Mouse (Mus musculus): Measurements from ENCODE around the gene Hoxd3. TPM values are rescaled to one million over a fixed set of nuclear protein-coding genes. Genes with fewer than 3 reads are reported as not detected.

Hoxd3 gene
- polyA plus RNA-seq, 1 experiment: not detected

DNA sequence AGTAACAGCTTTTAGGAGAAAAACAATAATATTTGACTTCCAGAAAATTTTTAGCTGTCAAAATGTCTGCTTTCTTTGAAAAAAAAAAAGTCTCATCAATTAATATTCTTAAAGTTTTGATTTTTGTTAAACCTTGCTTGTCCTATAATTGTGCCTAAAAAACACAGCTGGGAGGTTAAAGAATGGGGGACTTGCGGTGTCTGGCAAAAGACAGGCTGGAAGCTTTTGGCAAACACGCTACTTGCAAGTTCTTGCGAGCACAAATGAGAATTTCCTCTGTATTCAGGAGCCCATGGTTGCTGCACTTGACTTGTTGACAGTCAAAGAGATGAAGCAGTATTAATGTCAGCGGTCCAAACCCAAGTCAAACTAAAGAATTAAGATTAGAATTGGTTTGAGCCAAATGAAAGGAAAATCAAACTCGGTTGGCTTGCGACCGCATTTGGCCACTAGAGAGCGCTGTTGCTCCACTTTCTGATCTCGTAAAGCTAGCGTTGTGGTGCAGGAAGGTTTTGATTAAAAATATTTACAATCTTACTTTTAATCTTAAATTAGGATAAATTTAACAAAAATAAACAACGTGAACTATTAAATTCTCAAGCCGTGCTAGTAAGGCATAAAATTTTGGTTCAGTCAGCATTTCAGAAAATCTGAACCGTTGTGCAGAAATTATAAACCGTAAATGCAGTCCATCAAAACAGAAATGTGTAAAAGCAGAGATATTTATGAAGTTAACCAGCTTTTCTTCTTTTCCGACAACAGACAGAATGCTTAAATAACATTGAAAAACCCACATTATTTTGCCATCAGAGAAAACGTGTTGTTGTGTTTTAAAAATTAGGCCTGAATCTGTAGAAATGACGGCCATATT, 9.5 kb upstream of the Hoxd3 start:
- no peak overlapping the region for H3K4me3 ChIP-seq (replicated peaks)
- H3K9me3 ChIP-seq (ENCODE audit: control insufficient read depth, low read length): peaks cover 5% of the 10 kb centered on the region; the same call in 1 of the 2 replicates
- no peak for TF ChIP-seq TAL1 (IDR thresholded peaks at IDR 0.05; ENCODE audit: low read length)
- TF ChIP-seq GATA1 (IDR thresholded peaks at IDR 0.05; ENCODE audit: low read length): no peak
- 0 out of 2 replicates have a peak, but pooled peaks cover 2% of the 10 kb centered on the region for H3K4me1 ChIP-seq (ENCODE audit: control insufficient read depth)
- H3K36me3 ChIP-seq (ENCODE audit: control insufficient read depth): no peaks in the 10 kb centered on the region
- H3K27me3 ChIP-seq (ENCODE audit: control insufficient read depth): peaks cover 100% of the 10 kb centered on the region

DNA sequence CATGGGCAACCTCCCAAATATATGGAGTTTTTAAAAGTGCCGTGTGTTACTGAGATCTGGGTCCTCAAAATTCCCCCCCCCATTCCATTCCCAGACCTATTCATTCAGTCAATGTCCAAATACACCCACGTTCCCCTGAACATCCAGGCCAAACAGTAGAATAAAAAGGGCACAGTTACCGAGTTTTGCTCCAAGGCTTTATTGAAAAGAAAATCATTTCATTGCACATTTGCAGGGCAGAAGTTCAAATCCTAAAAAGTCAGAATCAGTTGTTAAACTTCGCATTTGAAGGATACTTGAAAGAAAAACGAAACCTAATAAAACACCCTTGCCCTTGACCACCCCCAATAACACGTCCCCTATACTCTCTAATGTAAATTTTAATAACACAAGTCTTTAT, 8.9 kb upstream of the Hoxd3 start:
- Histone ChIP-seq H3K4me3 (replicated peaks) (no peak overlapping the region), H3K4me1 (ENCODE audit: control insufficient read depth) (0 out of 2 replicates have a peak, but pooled peaks cover 2% of the 10 kb centered on the region), H3K27me3 (ENCODE audit: control insufficient read depth) (peaks cover 100% of the 10 kb centered on the region), H3K36me3 (ENCODE audit: control insufficient read depth) (no peaks in the 10 kb centered on the region), H3K9me3 (ENCODE audit: control insufficient read depth, low read length) (peaks cover 4% of the 10 kb centered on the region; the same call in 1 of the 2 replicates)
- no peak for TF ChIP-seq GATA1 (IDR thresholded peaks at IDR 0.05; ENCODE audit: low read length)
- no peak for TF ChIP-seq TAL1 (IDR thresholded peaks at IDR 0.05; ENCODE audit: low read length)

- no peak overlapping the region for H3K4me3 ChIP-seq (replicated peaks)
- H3K27me3 ChIP-seq (ENCODE audit: control insufficient read depth): peaks cover 100% of the 10 kb centered on the region
- no peaks in the 10 kb centered on the region for H3K4me1 ChIP-seq (ENCODE audit: control insufficient read depth)
- no peak for TF ChIP-seq TAL1 (IDR thresholded peaks at IDR 0.05; ENCODE audit: low read length)
- no peak for TF ChIP-seq GATA1 (IDR thresholded peaks at IDR 0.05; ENCODE audit: low read length)
- H3K36me3 ChIP-seq (ENCODE audit: control insufficient read depth): no peaks in the 10 kb centered on the region
- H3K9me3 ChIP-seq (ENCODE audit: control insufficient read depth, low read length): no peaks in the 10 kb centered on the region; the same call in 1 of the 2 replicates
These were observed 8.4 kb upstream of the Hoxd3 start for GRCm38 (mm10) chr2:74703317-74703716.

GRCm38 (mm10) chr2:74703720-74704392, 7.9 kb upstream of the Hoxd3 start:
- peaks cover 100% of the 10 kb centered on the region for H3K27me3 ChIP-seq (ENCODE audit: control insufficient read depth)
- H3K9me3 ChIP-seq (ENCODE audit: control insufficient read depth, low read length): no peaks in the 10 kb centered on the region; the same call in 1 of the 2 replicates
- no peaks in the 10 kb centered on the region for H3K4me1 ChIP-seq (ENCODE audit: control insufficient read depth)
- TF ChIP-seq TAL1 (IDR thresholded peaks at IDR 0.05; ENCODE audit: low read length) (no peak), GATA1 (IDR thresholded peaks at IDR 0.05; ENCODE audit: low read length) (no peak)
- no peaks in the 10 kb centered on the region for H3K36me3 ChIP-seq (ENCODE audit: control insufficient read depth)
- no peak overlapping the region for H3K4me3 ChIP-seq (replicated peaks)

DNA sequence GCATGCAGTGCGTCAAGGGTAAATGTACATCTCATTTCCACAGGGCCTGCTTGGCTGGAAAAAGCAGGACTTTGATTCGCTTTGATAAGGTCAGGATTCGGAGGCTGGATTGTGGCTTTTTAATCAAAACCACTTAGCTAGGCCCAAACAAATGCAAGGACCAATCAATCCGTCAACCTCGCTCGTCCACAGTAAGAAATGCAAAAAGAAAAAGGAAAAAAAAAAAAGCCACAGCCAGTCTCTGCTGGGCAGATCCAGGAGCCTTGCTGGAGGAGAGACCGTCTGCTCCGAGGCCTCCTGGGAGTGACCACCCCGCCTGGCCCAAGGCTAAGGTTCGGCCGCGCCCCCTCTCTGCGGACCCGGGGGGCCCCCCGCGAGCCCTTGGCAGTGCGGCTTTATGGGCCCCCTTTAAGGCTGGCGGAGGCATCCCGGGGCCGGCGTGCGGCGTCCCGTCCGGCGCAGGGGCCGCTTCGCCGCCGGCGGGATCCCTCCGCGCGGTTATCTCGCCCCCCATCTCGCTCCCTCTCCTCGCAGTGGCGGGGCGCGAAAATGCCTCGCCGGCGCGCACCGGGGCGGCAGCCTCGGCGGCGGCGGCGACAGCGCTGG, 7.2 kb upstream of the Hoxd3 start, which contains the start of gene Hoxd8:
Gene Hoxd8 (plus strand): TSS at position 223 of the 606 bp plus-strand sequence.
- Histone ChIP-seq H3K36me3 (ENCODE audit: control insufficient read depth) (no peaks in the 10 kb centered on the region), H3K27me3 (ENCODE audit: control insufficient read depth) (peaks cover 100% of the 10 kb centered on the region), H3K4me3 (replicated peaks) (no peak within 1 kb of the TSS), H3K9me3 (ENCODE audit: control insufficient read depth, low read length) (no peaks in the 10 kb centered on the region; the same call in 1 of the 2 replicates), H3K4me1 (ENCODE audit: control insufficient read depth) (no peaks in the 10 kb centered on the region)
- TF ChIP-seq GATA1 (IDR thresholded peaks at IDR 0.05; ENCODE audit: low read length): no peak
- no peak for TF ChIP-seq TAL1 (IDR thresholded peaks at IDR 0.05; ENCODE audit: low read length)

DNA sequence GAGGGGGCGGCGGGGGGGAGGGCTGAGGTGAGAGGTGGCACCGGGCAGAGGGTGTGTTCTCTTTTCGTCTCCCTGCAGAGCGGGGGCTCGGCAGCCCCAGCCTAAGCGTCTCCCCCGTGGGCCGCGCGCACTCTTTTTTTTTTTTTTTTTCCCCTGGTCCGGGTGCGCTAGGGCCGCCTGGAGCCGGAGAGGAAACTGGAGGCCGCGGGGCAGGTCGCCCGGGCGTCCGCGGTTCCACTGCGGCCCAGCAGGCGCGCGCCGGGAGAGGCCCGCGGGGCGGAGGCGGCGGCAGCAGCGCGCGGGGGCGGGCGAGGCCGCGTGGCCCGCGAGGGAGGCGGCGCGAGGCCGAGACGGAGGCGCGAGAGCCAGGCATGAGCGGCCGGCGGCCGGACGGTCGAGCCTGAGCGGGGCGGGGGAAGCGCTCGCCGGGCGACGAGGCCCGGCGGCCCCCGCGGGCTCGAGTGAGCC, 6.7 kb upstream of the Hoxd3 start:
- Histone ChIP-seq H3K9me3 (ENCODE audit: control insufficient read depth, low read length) (no peaks in the 10 kb centered on the region; the same call in 1 of the 2 replicates), H3K4me3 (replicated peaks) (no peak overlapping the region), H3K27me3 (ENCODE audit: control insufficient read depth) (peaks cover 100% of the 10 kb centered on the region), H3K36me3 (ENCODE audit: control insufficient read depth) (no peaks in the 10 kb centered on the region), H3K4me1 (ENCODE audit: control insufficient read depth) (no peaks in the 10 kb centered on the region)
- TF ChIP-seq TAL1 (IDR thresholded peaks at IDR 0.05; ENCODE audit: low read length) (no peak), GATA1 (IDR thresholded peaks at IDR 0.05; ENCODE audit: low read length) (no peak)

DNA sequence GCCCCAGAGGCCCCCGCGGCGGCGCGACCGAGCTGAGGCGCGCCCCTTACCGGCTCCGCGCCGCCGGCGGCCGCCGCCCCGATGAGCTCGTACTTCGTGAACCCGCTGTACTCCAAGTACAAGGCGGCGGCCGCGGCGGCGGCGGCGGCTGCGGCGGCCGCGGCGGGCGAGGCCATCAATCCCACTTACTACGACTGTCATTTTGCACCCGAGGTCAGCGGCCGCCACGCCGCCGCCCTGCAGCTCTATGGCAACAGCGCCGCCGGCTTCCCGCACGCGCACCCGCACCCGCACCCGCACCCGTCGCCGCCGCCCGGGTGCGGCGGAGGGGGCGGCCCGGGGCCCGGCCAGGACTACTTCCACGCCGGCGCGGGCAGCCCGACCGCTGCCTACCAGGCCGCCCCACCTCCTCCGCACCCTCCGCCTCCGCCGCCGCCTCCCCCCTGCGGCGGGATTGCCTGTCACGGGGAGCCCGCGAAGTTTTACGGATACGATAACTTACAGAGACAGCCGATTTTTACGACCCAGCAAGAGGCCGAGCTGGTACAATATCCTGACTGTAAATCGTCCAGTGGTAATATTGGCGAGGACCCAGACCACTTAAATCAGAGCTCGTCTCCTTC, 6.1 kb upstream of the Hoxd3 start:
- H3K36me3 ChIP-seq (ENCODE audit: control insufficient read depth): no peaks in the 10 kb centered on the region
- no peak for TF ChIP-seq GATA1 (IDR thresholded peaks at IDR 0.05; ENCODE audit: low read length)
- no peak for TF ChIP-seq TAL1 (IDR thresholded peaks at IDR 0.05; ENCODE audit: low read length)
- no peaks in the 10 kb centered on the region; the same call in 1 of the 2 replicates for H3K9me3 ChIP-seq (ENCODE audit: control insufficient read depth, low read length)
- no peak overlapping the region for H3K4me3 ChIP-seq (replicated peaks)
- peaks cover 100% of the 10 kb centered on the region for H3K27me3 ChIP-seq (ENCODE audit: control insufficient read depth)
- no peaks in the 10 kb centered on the region for H3K4me1 ChIP-seq (ENCODE audit: control insufficient read depth)

GRCm38 (mm10) chr2:74706393-74706960, 5.2 kb upstream of the Hoxd3 start:
- Histone ChIP-seq H3K36me3 (ENCODE audit: control insufficient read depth) (no peaks in the 10 kb centered on the region), H3K4me3 (replicated peaks) (no peak overlapping the region), H3K4me1 (ENCODE audit: control insufficient read depth) (no peaks in the 10 kb centered on the region), H3K27me3 (ENCODE audit: control insufficient read depth) (peaks cover 100% of the 10 kb centered on the region), H3K9me3 (ENCODE audit: control insufficient read depth, low read length) (no peaks in the 10 kb centered on the region; the same call in 1 of the 2 replicates)
- TF ChIP-seq GATA1 (IDR thresholded peaks at IDR 0.05; ENCODE audit: low read length) (no peak), TAL1 (IDR thresholded peaks at IDR 0.05; ENCODE audit: low read length) (no peak)

Measured in erythroblast, embryonic 14.5 days (primary cell).